Mouse (Mus musculus) left cerebral cortex, adult 8-10 months (tissue): Measurements from ENCODE around the gene Nlgn3. TPM values are rescaled to one million over a fixed set of nuclear protein-coding genes. Genes with fewer than 3 reads are reported as not detected.
"Not testable (repeated sequence)": the region's sequence is repeated elsewhere in the genome, so short reads cannot be mapped to it uniquely, and the experiment has no call there.

Experiments used
- DNase-seq, 2 experiments: peaks; one replicate each; pipeline ENCODE4 v3.0.0; 2022; ENCODE audit warnings: low spot score in 2 of 2
- total RNA-seq, 4 experiments: library from RNA; stranded (reverse); gene quantifications; 2 replicates each; pipeline ENCODE4 v1.2.4; 2022

The Nlgn3 gene
- total RNA-seq, 4 experiments from 2014 or later, result 136 to 147 (median 143) TPM

GRCm38 (mm10) chrX:101300427-101301030 lies 1.6 kb downstream of the Nlgn3 start:
- DNase-seq, result no peak

GRCm38 (mm10) chrX:101301654-101302053 lies 2.7 kb downstream of the Nlgn3 start:
- no peak for DNase-seq

- no peak for DNase-seq
Measured at GRCm38 (mm10) chrX:101304646-101305045, 5.7 kb downstream of the Nlgn3 start.

GRCm38 (mm10) chrX:101309299-101309698 lies 10.3 kb downstream of the Nlgn3 start:
- DNase-seq, result peak in 1 of 2 experiments; percentile 71

- DNase-seq, result peak in 1 of 2 experiments; percentile 96
Measured at GRCm38 (mm10) chrX:101313625-101314359, 14.8 kb downstream of the Nlgn3 start.

- DNase-seq, result no peak
Measured at GRCm38 (mm10) chrX:101319775-101320174, 20.8 kb downstream of the Nlgn3 start.

GRCm38 (mm10) chrX:101325989-101326899 lies 27.3 kb downstream of the Nlgn3 start:
- DNase-seq, result no peak

- DNase-seq, result peak in 1 of 2 experiments; percentile 31
Measured at GRCm38 (mm10) chrX:101329372-101330028, 30.5 kb downstream of the Nlgn3 start.

- DNase-seq, result no peak
Measured at GRCm38 (mm10) chrX:101332031-101332374, 33.0 kb downstream of the Nlgn3 start.

GRCm38 (mm10) chrX:101332375-101333211 lies 33.6 kb downstream of the Nlgn3 start:
- DNase-seq, result peak; percentile 62 to 94

GRCm38 (mm10) chrX:101334606-101335005 lies 35.6 kb downstream of the Nlgn3 start:
- DNase-seq, result no peak

GRCm38 (mm10) chrX:101338666-101339065 lies 39.7 kb downstream of the Nlgn3 start:
- DNase-seq, result no peak

- DNase-seq, result not testable (repeated sequence)
Measured at GRCm38 (mm10) chrX:101342837-101343236, 43.9 kb downstream of the Nlgn3 start.

- DNase-seq, result no peak
Measured at GRCm38 (mm10) chrX:101345456-101345855, 46.5 kb downstream of the Nlgn3 start.

GRCm38 (mm10) chrX:101346475-101346874 lies 47.5 kb downstream of the Nlgn3 start:
- no peak for DNase-seq

- DNase-seq, result no peak
Measured at GRCm38 (mm10) chrX:101351188-101351587, 52.2 kb downstream of the Nlgn3 start.

- DNase-seq, result not testable (repeated sequence)
Measured at GRCm38 (mm10) chrX:101358902-101359301, 59.9 kb downstream of the Nlgn3 start.

GRCm38 (mm10) chrX:101369001-101369400 lies 70.0 kb downstream of the Nlgn3 start:
- no peak for DNase-seq

- no peak for DNase-seq
Measured at GRCm38 (mm10) chrX:101370573-101370972, 71.6 kb downstream of the Nlgn3 start.

GRCm38 (mm10) chrX:101372946-101373345 lies 74.0 kb downstream of the Nlgn3 start:
- no peak for DNase-seq
